Mouse (Mus musculus): ENCODE measurements at regions not wholly inside any gene's neighbourhood (a gene's known extent, or its start where the extent isn't known, plus 50 kb on each side); places are given as distances from the start of the nearest gene placed in this dataset.
"Not testable (repeated sequence)": the region's sequence is repeated elsewhere in the genome, so short reads cannot be mapped to it uniquely, and the experiment has no call there.

GRCm38 (mm10) chr17:16951092-16952016, 112.6 kb upstream of the Zfp960 start:
- peak; percentile 76 for DNase-seq (ENCODE audit: low spot score)

GRCm38 (mm10) chr17:16952146-16952545, 111.8 kb upstream of the Zfp960 start:
- DNase-seq (ENCODE audit: low spot score): not testable (repeated sequence)

- DNase-seq (ENCODE audit: low spot score): not testable (repeated sequence)
Measured at GRCm38 (mm10) chr17:16997241-16997640, 66.7 kb upstream of the Zfp960 start.

GRCm38 (mm10) chr17:17004632-17005265, 59.2 kb upstream of the Zfp960 start:
- peak; percentile 64 for DNase-seq (ENCODE audit: low spot score)

GRCm38 (mm10) chr17:17005267-17005666, 58.6 kb upstream of the Zfp960 start:
- DNase-seq (ENCODE audit: low spot score): not testable (repeated sequence)

Measured in urinary bladder, postnatal 25 days (tissue).